Mouse (Mus musculus) layer of hippocampus, adult 18-20 months (tissue): ENCODE measurements around the gene Cep295nl. TPM values are rescaled to one million over a fixed set of nuclear protein-coding genes. Genes with fewer than 3 reads are reported as not detected.
A peak's percentile ranks its signal among the peaks of the same experiment; 100 is the strongest.
"Not testable (repeated sequence)": the region's sequence is repeated elsewhere in the genome, so short reads cannot be mapped to it uniquely, and the experiment has no call there.

Experiments used
- DNase-seq, 2 experiments: peaks; one replicate each; pipeline ENCODE4 v3.0.0; 2022; ENCODE audit warnings: low spot score in 2 of 2
- long read RNA-seq: library from polyadenylated mRNA; stranded (forward); transcript quantifications from one replicate; pipeline ENCODE4 v2.0.0, GENCODE M21; 2021
- total RNA-seq, 2 experiments: library from RNA; stranded (reverse); gene quantifications; 2 replicates each; pipeline ENCODE4 v1.2.3; 2021

Cep295nl gene
- total RNA-seq: 1 to 10 TPM in 1 of 2 experiments, under 1 TPM in 1; 0.61 to 1.2 TPM
- long read RNA-seq: 0 reads

DNA sequence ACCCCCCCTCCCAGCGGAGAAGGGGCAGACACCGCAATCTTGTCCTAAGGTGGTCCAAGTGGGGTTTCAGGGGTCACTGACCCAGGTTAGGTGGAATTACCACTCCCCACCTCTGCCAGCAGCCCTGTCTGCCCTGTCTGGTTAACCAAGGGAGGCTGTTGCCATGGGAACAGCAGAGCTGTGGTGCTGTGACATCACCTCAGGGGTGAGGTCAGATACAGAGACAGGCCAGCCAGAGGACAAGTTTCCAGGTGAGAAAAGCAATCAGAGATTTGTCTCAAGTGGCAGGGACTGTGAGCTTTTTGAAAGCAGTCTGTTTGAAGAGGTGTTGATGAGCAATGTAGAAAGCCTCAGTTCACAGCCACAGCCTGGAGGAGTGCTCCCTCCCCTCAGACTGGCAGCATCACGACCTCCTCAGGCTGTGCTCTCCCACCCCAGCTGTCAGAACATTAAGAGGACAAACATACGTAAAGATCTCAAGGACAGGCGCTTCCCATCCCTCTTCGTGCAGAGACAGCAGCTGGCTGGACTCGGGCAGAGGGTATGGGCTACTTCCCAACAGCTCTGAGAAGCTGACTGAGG is at the start of gene Cep295nl:
TSS of gene Cep295nl (minus strand) at position 101 of the 582 bp plus-strand sequence.
- DNase-seq: no peak

DNA sequence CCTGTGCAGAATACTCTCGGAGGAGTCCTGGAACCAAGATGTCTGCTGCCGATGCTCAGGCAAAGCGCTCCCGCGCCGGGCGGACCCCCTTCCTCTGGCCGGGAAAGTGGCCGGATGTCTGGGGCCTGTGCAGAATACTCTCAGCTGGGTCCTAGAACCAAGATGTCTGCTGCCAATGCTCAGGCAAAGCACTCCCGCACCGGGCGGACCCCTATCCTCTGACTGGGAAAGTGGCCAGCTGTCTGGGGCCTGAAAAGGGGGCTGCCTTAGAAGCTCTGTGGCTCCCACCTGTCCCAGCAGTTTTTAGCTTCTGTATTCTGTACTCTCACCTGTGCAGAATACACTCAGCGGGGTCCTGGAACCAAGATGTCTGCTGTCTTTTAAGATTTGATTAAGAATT is 45.5 kb upstream of the Cep295nl start:
- DNase-seq: not testable (repeated sequence)

DNA sequence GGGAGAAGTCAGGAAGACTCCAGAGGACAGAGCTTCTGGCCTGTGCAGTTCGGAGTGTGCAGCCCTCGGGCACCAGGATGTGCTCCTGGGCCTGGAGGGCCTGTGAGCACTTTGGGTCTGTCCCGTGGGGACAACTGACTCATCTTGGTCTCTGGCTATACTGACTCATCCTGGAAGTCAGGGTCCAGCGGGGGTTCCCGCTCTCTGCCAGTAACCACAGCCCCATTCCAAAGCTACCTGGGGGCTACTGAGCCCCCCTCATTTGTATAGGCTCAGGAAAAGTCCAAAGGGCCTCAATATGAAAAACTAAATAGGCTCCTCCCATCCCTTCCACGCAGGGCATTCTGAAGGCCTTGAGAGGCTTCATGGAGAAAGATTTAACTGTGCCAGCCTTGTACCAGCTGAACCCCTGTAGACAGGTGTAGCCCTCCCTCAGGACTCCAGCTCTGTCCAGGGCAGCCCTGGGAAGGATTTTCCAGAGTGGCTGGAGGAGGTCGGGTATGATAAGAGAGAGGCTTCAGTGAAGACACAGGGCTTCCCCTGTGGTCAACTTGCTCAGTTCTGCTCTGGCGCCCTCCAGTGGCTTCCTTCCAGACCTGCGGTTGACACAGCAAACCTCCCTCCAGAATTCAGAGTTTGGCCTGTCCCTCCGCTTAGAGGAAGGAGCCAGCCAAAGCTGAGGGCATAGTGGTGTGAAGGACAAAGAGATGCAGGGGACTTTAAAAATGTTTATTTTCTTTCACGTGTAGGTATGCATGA is 37.1 kb upstream of the Cep295nl start:
- DNase-seq: peak; percentile 46 to 85

DNA sequence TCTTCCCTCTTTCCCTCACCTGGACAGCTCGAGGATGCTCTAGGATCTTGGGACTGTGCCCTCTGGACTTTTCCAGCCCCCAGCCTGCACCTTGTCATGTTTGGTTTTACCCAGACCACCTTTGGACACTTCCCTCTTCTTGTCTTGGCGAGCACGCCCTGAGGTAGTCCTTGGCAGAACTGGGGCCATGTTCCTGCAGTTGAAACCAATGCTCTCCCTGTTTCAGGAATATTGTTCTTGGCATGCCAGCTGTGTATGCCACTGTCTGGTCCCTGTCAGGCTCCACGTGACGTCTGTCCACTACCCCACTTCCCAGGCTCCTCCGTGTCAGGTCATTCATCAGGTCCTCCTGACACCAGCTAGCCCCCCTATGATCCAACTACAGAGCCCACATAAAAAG is 36.4 kb upstream of the Cep295nl start:
- DNase-seq: no peak

DNA sequence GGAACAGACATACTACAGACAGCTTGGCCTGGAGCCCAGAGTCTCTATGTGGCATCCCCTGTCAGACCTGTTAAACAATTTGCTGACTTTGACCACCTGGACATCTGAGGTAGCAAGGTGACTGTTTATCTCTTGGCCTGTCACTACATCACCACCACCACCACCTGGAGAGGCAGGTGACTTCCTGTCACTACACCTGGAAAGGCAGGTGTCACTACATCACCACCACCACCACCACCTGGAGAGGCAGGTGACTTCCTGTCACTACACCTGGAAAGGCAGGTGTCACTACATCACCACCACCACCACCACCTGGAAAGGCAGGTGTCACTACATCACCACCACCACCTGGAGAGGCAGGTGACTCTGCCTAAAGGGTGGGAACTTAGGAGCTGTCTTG is 34.0 kb upstream of the Cep295nl start:
- DNase-seq: not testable (repeated sequence)

DNA sequence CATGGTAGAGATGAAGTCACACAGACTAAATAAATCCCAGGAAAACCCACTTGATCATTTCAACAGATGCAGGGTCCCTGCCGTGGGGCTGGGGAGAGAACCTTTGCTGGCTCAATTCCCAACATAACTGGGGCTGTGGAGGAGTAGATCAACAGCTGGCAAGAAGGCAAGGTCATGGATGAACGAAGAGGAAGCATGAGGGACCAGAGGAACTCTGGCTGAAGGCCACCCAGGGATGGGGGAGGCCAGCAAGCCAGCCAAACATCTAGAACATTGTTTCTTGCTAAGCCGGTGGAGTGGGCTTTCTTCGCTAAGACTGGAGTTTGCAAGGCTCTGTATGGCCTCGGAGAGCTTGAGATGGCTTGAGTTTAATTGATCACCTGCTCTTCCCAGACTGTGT is 33.6 kb upstream of the Cep295nl start:
- DNase-seq: no peak

DNA sequence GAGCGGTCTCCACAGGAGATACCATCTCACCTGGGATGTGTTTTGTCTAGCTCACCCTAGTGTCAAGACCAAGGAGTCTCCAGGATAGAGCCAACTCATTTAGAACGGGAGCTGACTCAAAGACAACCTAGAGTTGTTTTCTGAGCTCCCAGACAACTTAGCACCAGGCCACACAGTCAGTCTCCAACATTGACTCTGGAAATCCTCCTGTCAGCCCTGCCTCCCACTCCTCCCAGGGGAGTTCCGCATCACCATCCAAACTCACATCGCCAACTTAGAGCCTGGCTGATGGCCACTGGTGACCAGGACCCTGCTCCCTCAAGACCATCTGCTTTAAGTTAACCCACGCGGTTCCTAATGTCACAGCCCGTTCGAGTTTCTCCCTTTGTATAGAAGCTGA is 33.2 kb upstream of the Cep295nl start:
- no peak for DNase-seq

DNA sequence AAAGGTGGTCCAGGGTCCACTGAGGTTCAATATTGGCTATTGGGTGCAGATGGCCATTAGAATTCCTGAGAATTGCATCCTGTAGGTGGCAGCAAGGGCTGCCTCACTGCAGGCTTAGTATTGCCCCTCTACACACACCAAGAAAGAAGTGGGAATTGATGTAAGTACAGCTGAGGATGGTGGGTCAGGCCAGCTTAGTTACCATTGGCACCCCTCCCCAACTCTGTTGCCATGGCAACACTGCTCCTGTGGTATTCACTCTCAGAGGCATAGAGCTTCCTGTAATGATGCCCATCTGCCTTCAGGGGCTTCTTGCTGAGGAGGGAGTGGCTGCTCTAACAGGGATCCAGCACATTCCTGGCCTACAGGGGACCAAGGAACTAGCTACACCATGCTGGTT is 32.7 kb upstream of the Cep295nl start:
- DNase-seq: no peak

DNA sequence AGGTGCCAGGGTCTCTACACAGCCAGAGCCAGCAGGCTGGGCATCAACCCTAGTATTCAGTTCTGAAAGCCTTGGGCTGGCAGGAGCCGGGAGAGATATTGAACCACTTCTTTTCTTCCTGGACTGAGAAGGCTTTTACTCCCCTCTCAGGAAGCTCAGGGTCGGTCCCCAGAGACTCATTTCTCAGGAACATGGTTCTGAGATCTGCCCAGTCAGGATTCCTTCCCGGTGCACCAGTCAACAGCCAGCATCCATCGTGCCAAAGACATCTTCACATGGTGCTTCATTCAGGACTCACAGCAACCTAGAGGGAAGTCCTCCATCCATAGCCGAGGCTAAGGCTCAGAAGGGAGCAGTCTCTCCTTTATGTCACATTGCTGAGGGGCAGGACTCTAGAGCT is 32.2 kb upstream of the Cep295nl start:
- no peak for DNase-seq

DNA sequence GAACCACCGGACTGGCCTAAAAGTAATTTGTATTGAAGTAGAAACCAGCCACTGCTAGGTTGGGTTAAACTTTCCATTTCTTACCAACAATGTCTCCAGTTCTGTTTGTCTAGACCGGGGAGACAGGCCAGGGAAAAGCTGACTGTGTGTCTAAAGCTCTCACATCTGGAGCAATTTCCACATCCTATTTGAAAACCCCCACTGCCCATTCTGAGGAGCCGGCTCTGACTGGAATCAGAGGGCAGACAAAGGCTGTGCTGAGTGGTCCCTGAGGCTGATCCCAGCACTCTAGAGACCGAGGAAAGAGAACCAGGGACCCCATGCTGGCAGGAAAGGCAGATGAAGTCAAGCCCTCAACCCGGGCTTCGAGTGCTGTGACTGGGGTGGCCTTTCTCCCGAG is 30.3 kb upstream of the Cep295nl start:
- DNase-seq: no peak

DNA sequence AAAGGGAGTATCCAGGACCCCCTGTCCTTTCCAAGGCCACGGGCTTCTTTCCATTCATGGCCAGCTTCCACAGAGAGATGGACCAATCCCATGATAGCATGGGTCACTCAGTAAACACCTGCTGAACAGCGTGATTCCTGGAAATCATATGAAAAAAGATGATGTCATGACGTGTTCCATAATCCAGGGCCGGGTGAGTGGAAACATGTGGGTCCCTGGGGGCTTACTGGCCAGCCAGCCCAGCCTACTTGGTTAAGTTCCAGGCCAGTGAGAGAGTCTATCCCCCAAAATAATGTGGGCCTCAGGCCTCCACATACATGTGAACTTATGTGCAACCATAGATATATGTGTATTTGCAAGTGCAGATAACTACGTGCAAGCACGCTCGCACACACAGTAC is 29.6 kb upstream of the Cep295nl start:
- no peak for DNase-seq

DNA sequence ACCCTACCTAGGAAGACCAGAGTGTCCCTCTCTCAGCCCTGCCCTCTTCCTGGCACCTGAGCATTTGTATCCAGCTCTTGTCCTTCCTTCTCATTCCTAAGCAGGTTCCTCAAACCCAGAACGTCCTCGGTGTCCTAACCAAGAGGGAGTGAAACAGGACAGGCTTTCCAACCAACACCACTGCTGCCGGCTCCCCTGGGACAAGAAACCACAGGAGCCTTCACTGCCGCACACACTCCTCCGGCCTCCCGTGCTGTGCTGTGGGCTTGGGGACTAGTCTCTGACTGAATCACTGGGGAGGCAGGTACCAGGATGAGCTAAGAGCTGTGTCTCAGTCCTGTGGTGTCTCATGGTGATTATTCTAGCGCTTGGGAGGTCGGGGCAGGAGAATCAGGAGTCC is 27.4 kb upstream of the Cep295nl start:
- no peak for DNase-seq

DNA sequence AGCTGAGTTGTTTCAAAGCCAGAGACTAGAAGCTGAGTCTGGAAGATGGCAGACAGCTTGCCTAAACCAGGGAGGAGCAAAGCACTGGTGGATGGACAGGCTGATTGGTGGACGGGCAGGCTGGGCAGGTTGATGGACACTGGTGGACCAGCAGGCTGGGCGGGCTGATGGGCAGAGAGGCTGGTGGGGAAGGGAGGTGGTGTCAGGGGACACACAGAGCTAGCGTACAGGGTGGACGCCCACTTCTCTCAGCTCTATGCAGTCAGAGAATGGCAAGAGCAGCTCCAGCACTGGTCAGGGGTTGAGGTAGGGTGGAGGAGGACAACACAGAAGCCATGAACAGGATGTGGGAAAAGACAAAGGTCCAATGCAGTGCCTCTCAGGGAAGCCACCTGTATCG is 27.0 kb upstream of the Cep295nl start:
- no peak for DNase-seq

DNA sequence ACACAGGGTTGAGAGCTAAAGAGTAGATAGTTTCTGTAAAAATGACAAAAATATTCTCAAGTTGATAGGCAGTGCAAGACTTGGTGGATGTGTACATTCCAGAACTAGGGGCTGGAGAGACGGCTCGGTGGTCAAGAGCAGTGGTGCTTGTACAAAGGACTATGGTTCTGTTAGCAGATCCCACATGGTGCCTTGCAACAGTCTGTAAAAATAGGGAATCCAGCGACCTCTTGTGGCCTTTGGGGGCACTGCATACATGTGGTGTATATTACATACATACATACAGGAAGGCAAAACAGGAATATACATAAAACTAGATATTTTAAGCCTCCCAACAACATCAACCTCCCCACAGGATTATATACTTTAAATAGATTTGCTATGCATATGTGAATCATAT is 26.0 kb upstream of the Cep295nl start:
- no peak for DNase-seq

DNA sequence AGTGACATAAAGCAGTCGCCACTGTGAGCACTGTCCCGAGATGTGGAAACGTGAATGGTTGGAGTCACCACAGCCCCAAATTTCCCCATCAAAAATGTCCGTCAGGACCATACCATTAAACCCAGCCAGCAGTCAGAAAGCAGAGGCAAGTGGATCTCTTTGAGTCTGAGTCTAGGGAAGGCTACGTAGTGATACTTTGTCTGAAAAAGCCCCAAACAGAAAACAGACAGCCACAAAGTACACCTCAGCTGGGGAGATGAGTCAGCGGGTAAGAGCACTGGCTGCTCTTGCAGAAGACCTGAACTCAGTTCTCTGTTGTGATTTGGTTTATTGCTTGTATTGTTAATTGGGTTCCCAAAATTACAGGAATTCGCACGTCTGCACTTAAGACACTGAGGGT is 24.3 kb upstream of the Cep295nl start:
- no peak for DNase-seq

DNA sequence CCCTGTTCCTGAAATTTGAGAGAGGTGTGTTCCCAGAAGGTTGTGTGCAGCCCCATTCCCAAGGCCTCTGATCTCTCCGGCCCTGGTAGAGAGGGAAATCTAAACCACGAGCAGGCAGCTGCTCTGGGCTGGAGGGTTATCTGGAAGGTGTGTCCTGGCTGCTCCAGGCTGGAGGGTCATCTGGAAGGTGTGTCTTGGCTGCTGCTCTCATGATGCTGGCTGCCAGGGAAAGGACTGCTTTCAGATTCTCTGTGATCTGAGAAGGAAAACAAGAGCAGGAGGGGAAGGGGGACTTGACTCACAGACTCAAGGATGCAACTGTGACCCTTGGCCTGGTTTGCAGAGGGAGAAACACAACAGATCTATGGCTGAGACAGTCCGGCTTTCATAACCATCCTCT is 23.8 kb upstream of the Cep295nl start:
- no peak for DNase-seq

DNA sequence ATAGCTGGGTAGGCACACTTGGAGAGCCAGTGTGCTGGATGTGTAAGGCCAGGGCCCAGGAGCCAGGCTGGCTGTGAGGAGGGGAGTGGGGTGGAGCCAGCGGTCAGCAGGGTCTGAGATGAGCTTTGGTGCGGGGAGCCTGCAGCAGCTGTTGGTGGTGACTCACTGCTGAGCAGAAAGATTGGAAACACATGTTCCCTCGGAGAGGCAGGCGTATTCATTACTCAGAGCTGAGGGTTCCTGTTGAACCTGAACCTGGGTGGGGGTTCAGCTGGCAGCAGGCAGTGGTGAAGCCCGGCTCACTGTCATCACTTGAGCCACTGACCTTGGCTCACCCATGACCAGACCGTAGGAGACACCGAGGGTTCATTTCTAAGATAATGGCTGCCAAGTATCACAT is 22.9 kb upstream of the Cep295nl start:
- DNase-seq: no peak

DNA sequence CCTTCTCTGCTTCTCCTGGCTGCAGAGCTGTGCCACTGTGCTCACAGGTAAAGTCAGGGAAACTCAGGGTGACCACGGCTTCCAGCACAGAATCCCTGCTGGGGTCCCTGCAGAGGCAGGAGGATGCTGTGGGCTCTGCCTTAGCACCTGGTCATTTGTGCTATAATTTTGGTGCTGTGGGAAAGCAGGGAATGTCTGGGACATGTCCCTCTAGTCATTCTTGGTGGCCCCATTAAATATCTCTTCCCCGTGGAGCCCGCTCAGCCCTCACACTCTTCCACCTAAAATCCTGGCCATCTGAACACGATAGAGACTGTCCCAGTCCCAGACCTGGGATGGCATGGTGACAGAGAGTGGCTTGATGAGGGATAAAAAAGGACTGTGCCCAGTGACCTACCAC is 21.7 kb upstream of the Cep295nl start:
- DNase-seq: no peak

DNA sequence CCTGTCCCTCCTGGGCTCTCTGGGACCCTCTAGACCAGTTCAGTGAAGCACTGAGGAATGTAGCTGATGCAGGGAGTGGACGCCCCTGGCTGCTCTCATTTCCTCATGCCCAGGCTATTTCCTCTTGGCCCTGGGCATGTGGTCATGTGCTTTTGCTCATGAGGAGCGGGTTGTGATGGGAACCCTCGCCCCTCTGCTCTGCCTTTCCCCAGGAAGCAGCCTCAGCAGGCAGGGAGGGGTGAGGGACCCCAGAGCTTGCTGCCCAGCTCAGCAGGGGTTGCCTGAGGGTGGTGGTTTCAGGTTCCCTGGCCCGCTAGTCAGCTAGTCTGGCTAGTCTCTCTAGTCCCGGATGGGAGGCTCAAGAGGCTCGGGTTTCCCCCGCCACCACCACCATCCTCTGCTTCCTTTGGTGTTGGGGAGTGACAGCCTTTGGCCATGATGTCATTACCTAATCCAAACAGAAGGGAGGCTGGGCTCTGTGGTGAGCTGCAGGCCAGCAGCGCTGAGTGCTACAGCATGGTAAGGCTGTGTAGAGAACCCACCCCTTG is 20.7 kb upstream of the Cep295nl start:
- no peak for DNase-seq

DNA sequence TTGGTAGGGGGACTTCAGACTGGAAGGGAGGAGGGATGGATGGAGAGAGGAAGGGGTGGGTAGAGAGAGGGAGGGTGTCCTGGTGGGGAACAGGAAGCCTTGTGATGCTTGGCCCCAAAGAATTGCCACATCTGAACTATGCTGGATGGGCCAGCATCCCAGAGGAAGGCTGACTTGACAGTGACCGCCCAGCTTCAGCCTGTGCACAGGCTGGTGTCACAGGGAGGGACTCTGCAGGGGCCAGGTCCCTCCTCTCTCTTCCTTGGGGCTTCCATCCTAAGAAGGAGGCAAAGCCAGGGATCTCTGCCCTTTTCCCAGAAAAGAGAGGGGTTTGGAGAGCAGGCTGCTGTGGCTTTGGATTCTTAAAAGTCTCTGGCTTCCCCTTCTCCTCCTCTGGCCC is 20.2 kb upstream of the Cep295nl start:
- DNase-seq: no peak

DNA sequence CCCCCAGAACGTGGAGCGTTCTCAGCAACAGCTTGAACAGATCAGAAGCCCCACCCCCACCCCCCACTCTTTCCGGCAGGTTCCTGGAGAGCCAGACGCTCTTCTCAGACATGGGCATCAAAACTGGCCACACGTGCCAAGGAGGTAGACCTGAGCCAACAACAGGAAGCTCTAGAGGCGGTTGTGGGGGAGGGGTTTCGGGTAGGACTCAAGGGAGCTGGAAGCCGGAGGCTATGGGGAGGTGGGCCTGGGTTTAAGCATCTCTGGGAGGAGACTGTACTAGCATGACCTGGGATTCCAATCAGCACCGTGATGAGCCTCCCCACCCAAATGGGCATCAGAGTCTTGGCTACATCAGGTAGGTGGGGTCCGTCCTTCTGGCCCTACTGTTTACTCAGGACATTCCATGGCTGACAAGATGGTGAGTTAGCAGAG is 18.6 kb upstream of the Cep295nl start:
- no peak for DNase-seq

DNA sequence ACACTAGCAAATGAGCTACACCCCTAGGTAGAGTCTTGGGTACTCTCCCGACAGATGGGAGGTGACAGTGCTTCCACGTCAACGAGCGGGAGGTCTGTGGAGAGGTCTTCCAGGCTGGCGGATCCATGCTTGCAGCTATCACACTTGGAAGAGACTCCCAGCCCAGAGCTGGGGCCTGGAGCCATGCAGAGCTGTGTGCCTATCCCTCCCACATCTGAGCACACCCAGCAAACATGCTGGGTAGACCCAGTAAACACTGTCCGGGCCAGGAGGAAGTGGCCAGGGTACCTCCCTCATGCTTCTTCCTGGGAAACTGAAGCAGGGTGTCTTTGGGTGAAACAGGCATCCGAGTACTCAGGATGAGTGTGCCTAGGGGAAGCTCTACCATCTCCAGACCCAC is 18.2 kb upstream of the Cep295nl start:
- DNase-seq: no peak

DNA sequence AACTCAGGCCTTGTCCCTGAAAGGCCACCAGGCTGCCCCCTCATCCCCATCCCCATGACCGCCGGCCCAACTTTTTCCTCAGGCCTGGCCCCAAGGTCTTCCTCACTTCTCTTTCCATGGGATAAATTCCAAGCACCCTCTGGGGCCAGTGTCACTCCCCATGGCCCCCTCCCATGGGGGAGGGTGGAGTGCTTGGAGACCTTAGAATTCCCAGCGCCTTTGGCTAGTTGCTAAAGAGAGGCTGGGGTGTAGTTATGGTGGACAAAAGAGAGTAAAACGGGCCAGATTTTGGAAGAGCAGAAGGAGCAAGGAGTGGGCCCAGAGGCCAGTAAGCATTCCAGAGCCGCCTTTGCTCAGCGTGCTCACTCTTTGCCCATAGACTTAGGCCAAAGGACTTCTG is 13.3 kb upstream of the Cep295nl start, which contains the start of gene Timp2:
TSS of gene Timp2 (minus strand) at position 101 of the 400 bp plus-strand sequence.
- DNase-seq: no peak
